Mouse (Mus musculus): Measurements from ENCODE around the gene Gm9837.

- TF ChIP-seq EP300 (IDR thresholded peaks at IDR 0.05; ENCODE audit: insufficient read depth, low read depth, low read length) (no peak), POLR2A (IDR thresholded peaks at IDR 0.05; ENCODE audit: insufficient read depth, low read depth, low read length) (no peak)
Measured at GRCm38 (mm10) chr11:53441921-53442320, 28.4 kb downstream of the Gm9837 start.
